Mouse (Mus musculus): ENCODE data around the gene Cyp2f2. TPM values are rescaled to one million over a fixed set of nuclear protein-coding genes. Genes with fewer than 3 reads are reported as not detected.
A peak's percentile ranks its signal among the peaks of the same experiment; 100 is the strongest.

Gene Cyp2f2
- polyA plus RNA-seq, 1 experiment from 2014 or later: not detected

- peak; percentile 82 for DNase-seq (ENCODE audit: low spot score)
- Histone ChIP-seq H3K27me3 (ENCODE audit: low read depth, poor library complexity, severe bottlenecking) (no peaks in the 10 kb centered on the region), H3K27ac (replicated peaks) (0 out of 2 replicates have a peak overlapping the region, but pooled peaks have one; percentile 17), H3K36me3 (peaks cover 71% of the 10 kb centered on the region), H3K4me1 (peaks cover 49% of the 10 kb centered on the region), H3K4me3 (peak overlapping the region; percentile 2; the same call in 1 of the 2 replicates), H3K9me3 (replicated peaks) (no peaks in the 10 kb centered on the region)
- 23% methylated on average over 8 of the region's 8 CpGs for WGBS
Measured at GRCm38 (mm10) chr7:27159882-27160281, 40.2 kb downstream of the Cyp2f2 start.

- Histone ChIP-seq H3K4me3 (no peak overlapping the region), H3K36me3 (peaks cover 78% of the 10 kb centered on the region), H3K27ac (replicated peaks) (0 out of 2 replicates have a peak overlapping the region, but pooled peaks have one; percentile 17), H3K27me3 (ENCODE audit: low read depth, poor library complexity, severe bottlenecking) (no peaks in the 10 kb centered on the region), H3K4me1 (peaks cover 59% of the 10 kb centered on the region), H3K9me3 (replicated peaks) (no peaks in the 10 kb centered on the region)
- DNase-seq (ENCODE audit: low spot score): no peak
- WGBS: 87% methylated on average over 3 of the region's 3 CpGs
Measured at GRCm38 (mm10) chr7:27160921-27161320, 41.2 kb downstream of the Cyp2f2 start.

- Histone ChIP-seq H3K9me3 (replicated peaks) (no peaks in the 10 kb centered on the region), H3K36me3 (peaks cover 78% of the 10 kb centered on the region), H3K27me3 (ENCODE audit: low read depth, poor library complexity, severe bottlenecking) (no peaks in the 10 kb centered on the region), H3K4me3 (no peak overlapping the region), H3K4me1 (peaks cover 59% of the 10 kb centered on the region), H3K27ac (replicated peaks) (no peak overlapping the region)
- WGBS: 89% methylated on average over 4 of the region's 4 CpGs
- DNase-seq (ENCODE audit: low spot score): no peak
Measured at GRCm38 (mm10) chr7:27161744-27162143, 42.0 kb downstream of the Cyp2f2 start.

GRCm38 (mm10) chr7:27162780-27163449 is 43.2 kb downstream of the Cyp2f2 start:
- H3K27me3 ChIP-seq (ENCODE audit: low read depth, poor library complexity, severe bottlenecking): no peaks in the 10 kb centered on the region
- 0 out of 2 replicates have a peak overlapping the region, but pooled peaks have one; percentile 10 for H3K27ac ChIP-seq (replicated peaks)
- DNase-seq (ENCODE audit: low spot score): no peak
- no peaks in the 10 kb centered on the region for H3K9me3 ChIP-seq (replicated peaks)
- 86% methylated on average over 5 of the region's 5 CpGs for WGBS
- H3K4me3 ChIP-seq: peak overlapping the region; percentile 86; the same call in 1 of the 2 replicates
- peaks cover 67% of the 10 kb centered on the region for H3K4me1 ChIP-seq
- peaks cover 68% of the 10 kb centered on the region for H3K36me3 ChIP-seq

- Histone ChIP-seq H3K27me3 (ENCODE audit: low read depth, poor library complexity, severe bottlenecking) (no peaks in the 10 kb centered on the region), H3K9me3 (replicated peaks) (no peaks in the 10 kb centered on the region), H3K4me1 (peaks cover 67% of the 10 kb centered on the region), H3K27ac (replicated peaks) (0 out of 2 replicates have a peak overlapping the region, but pooled peaks have one; percentile 10), H3K36me3 (peaks cover 63% of the 10 kb centered on the region), H3K4me3 (peak overlapping the region; percentile 86; the same call in 1 of the 2 replicates)
- WGBS: 89% methylated on average over 5 of the region's 5 CpGs
- no peak for DNase-seq (ENCODE audit: low spot score)
Measured at GRCm38 (mm10) chr7:27163450-27163805, 43.7 kb downstream of the Cyp2f2 start.

- DNase-seq (ENCODE audit: low spot score): no peak
- H3K27me3 ChIP-seq (ENCODE audit: low read depth, poor library complexity, severe bottlenecking): no peaks in the 10 kb centered on the region
- H3K36me3 ChIP-seq: peaks cover 58% of the 10 kb centered on the region
- no peak overlapping the region for H3K27ac ChIP-seq (replicated peaks)
- peaks cover 67% of the 10 kb centered on the region for H3K4me1 ChIP-seq
- peak overlapping the region; percentile 86 for H3K4me3 ChIP-seq
- H3K9me3 ChIP-seq (replicated peaks): no peaks in the 10 kb centered on the region
- 80% methylated on average over 33 of the region's 33 CpGs for WGBS
Measured at GRCm38 (mm10) chr7:27164112-27164947, 44.6 kb downstream of the Cyp2f2 start.

- H3K9me3 ChIP-seq (replicated peaks): no peaks in the 10 kb centered on the region
- no peak for DNase-seq (ENCODE audit: low spot score)
- H3K36me3 ChIP-seq: peaks cover 55% of the 10 kb centered on the region
- H3K4me1 ChIP-seq: peaks cover 64% of the 10 kb centered on the region
- WGBS: 83% methylated on average over 23 of the region's 23 CpGs
- no peaks in the 10 kb centered on the region for H3K27me3 ChIP-seq (ENCODE audit: low read depth, poor library complexity, severe bottlenecking)
- H3K27ac ChIP-seq (replicated peaks): peak overlapping the region; percentile 98
- H3K4me3 ChIP-seq: peak overlapping the region; percentile 86
Measured at GRCm38 (mm10) chr7:27165007-27165655, 45.4 kb downstream of the Cyp2f2 start.

GRCm38 (mm10) chr7:27165696-27166095 is 46.0 kb downstream of the Cyp2f2 start:
- 8% methylated on average over 8 of the region's 8 CpGs for WGBS
- Histone ChIP-seq H3K36me3 (peaks cover 53% of the 10 kb centered on the region), H3K4me1 (peaks cover 58% of the 10 kb centered on the region), H3K4me3 (peak overlapping the region; percentile 86), H3K9me3 (replicated peaks) (no peaks in the 10 kb centered on the region), H3K27ac (replicated peaks) (peak overlapping the region; percentile 98), H3K27me3 (ENCODE audit: low read depth, poor library complexity, severe bottlenecking) (no peaks in the 10 kb centered on the region)
- DNase-seq (ENCODE audit: low spot score): no peak

- Histone ChIP-seq H3K4me1 (peaks cover 54% of the 10 kb centered on the region), H3K9me3 (replicated peaks) (no peaks in the 10 kb centered on the region), H3K27ac (replicated peaks) (peak overlapping the region; percentile 98), H3K27me3 (ENCODE audit: low read depth, poor library complexity, severe bottlenecking) (no peaks in the 10 kb centered on the region), H3K4me3 (peak overlapping the region; percentile 86), H3K36me3 (peaks cover 53% of the 10 kb centered on the region)
- WGBS: 1% methylated on average over 38 of the region's 43 CpGs
- DNase-seq (ENCODE audit: low spot score): peak; percentile 87
Measured at GRCm38 (mm10) chr7:27166229-27166613, 46.5 kb downstream of the Cyp2f2 start.

GRCm38 (mm10) chr7:27166614-27167474 is 47.1 kb downstream of the Cyp2f2 start, which contains the start of gene Egln2:
TSS of gene Egln2 (minus strand) at chr7:27166802.
- Histone ChIP-seq H3K9me3 (replicated peaks) (no peaks in the 10 kb centered on the region), H3K27me3 (ENCODE audit: low read depth, poor library complexity, severe bottlenecking) (no peaks in the 10 kb centered on the region), H3K27ac (replicated peaks) (peak within 1 kb of the TSS; percentile 98), H3K36me3 (peaks cover 55% of the 10 kb centered on the region), H3K4me3 (peak within 1 kb of the TSS; percentile 86), H3K4me1 (peaks cover 48% of the 10 kb centered on the region)
- DNase-seq (ENCODE audit: low spot score): peak; percentile 96
- 2% methylated on average over 61 of the region's 61 CpGs for WGBS

GRCm38 (mm10) chr7:27167475-27168094 is 47.9 kb downstream of the Cyp2f2 start:
- peak overlapping the region; percentile 86 for H3K4me3 ChIP-seq
- H3K4me1 ChIP-seq: peaks cover 41% of the 10 kb centered on the region
- no peaks in the 10 kb centered on the region for H3K9me3 ChIP-seq (replicated peaks)
- H3K27ac ChIP-seq (replicated peaks): peak overlapping the region; percentile 98
- H3K27me3 ChIP-seq (ENCODE audit: low read depth, poor library complexity, severe bottlenecking): no peaks in the 10 kb centered on the region
- no peak for DNase-seq (ENCODE audit: low spot score)
- peaks cover 55% of the 10 kb centered on the region for H3K36me3 ChIP-seq
- WGBS: 81% methylated on average over 11 of the region's 11 CpGs

All from midbrain, embryonic 10.5 days (tissue).